Mouse (Mus musculus) frontal cortex, postnatal 25 days (tissue): ENCODE measurements at regions not wholly inside any gene's neighbourhood (a gene's known extent, or its start where the extent isn't known, plus 50 kb on each side); places are given as distances from the start of the nearest gene placed in this dataset.

Experiments used
- DNase-seq, 2 experiments: peaks; one replicate each; pipeline ENCODE4 v3.0.0; 2022; ENCODE audit warnings: low spot score in 2 of 2

GRCm38 (mm10) chr5:37980692-37981091 is 57.9 kb upstream of the Stx18 start:
- no peak for DNase-seq

DNA sequence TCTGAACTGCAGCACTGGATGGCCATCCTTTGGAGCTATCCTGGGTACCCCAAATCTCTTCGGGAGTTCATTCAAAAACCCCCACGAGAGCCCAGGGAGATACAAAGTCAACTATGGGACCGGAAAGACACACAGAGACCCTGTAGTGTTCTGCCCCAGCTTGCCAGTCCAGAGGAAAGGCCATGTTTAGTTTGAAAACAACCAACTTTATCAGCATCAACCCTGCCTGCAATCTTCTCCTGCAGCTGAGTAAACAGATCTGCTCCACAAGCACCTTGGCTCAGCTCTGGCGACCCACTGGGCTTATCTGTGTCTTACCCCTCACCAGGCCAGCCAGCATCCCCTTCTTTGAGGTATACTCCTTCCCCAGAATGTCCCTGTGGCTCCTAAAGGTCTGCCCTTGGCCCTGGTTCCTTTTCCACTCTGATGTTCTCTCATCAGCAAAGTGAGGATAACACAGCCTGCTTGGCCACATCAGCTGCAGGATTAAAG is 61.6 kb upstream of the Stx18 start:
- DNase-seq = no peak

- no peak for DNase-seq
These were observed 65.5 kb upstream of the Stx18 start for GRCm38 (mm10) chr5:37972980-37973545.

DNA sequence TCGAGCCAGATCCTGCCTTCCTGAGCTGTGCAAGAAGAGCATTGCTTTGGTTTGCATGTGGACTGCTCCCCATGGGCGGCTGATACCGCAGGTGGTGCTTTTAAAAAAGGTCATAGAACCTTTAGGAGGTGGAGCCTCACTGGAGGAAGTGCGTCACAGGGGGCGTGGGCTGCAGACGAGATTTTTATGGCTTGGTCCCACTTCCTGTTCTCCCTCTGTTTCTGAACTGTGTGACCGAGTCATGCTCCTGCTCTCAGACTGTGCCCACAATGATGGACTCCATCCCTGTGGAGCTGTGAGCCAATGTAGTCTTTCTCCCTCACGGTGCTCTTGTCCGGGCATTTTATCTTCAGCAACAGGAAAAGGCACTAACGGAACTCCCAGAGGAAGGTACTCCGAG is 66.8 kb upstream of the Stx18 start:
- DNase-seq = no peak

DNA sequence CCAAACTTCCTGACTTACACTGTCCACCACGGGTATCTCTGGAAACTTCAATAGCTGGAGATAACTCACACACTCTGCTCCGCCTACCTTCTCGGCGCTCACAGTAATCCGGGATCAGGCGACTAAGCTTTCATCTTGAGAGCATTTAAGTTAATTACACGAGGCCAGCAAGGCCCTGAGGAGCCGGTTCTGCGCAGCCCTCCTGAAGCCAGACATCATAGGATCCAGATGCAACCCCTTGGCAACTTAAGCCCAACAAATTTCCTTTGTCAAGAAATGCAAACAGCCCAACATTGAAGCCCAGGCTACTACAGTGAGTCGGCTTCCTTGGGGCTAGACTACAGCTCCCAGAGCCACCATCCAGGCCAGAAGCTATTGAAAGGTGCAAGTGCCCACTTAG is 69.9 kb upstream of the Stx18 start:
- no peak for DNase-seq

GRCm38 (mm10) chr5:37967914-37968375 is 70.6 kb upstream of the Stx18 start:
- DNase-seq = no peak

DNA sequence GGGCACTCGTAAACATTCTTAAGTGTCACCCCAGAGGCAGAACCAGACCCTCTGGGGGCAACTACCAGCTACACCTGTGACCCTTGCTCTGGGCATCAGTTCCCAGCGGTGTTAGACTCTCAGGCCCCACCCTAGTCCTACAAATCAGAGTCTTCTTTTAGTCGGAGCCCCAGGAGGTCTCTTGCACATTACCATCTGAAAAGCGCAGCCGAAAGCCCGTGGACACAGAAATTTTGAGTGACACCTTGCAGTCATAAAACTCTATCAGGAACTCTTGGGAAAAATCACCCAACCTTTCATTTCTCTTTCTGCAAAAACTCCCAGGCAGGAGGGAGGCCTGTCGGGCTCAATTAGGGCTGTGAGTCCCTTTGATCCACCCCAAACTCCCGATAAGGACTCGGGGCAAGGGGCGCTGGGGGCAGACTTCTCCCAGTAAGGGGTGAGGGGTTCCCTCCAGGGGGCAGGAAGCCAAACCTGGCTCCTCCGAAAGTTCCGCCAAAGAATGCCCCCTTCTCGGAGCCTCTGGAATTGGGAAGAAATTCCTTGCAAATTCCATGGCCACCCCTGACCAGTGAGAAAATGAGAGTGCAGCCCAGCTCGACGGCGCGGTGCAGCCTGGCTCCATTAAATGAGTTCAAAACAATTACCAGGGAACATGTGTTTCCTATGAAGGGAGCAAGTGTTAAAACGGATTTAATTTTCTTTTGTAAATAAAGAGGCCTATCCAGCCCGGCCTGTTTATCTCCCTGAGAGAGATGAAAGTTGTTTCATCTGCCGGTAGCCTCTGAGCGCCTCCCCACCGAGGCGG is 71.2 kb upstream of the Stx18 start:
- DNase-seq = no peak

GRCm38 (mm10) chr5:37963688-37964087 is 74.9 kb upstream of the Stx18 start:
- DNase-seq = no peak

GRCm38 (mm10) chr5:37962513-37962912 is 76.0 kb upstream of the Stx18 start:
- DNase-seq = no peak

GRCm38 (mm10) chr5:37960216-37960615 is 78.3 kb upstream of the Stx18 start:
- DNase-seq = no peak

- DNase-seq = peak in 1 of 2 experiments; percentile 6
These were observed 86.4 kb upstream of the Stx18 start for GRCm38 (mm10) chr5:37952096-37952495.

DNA sequence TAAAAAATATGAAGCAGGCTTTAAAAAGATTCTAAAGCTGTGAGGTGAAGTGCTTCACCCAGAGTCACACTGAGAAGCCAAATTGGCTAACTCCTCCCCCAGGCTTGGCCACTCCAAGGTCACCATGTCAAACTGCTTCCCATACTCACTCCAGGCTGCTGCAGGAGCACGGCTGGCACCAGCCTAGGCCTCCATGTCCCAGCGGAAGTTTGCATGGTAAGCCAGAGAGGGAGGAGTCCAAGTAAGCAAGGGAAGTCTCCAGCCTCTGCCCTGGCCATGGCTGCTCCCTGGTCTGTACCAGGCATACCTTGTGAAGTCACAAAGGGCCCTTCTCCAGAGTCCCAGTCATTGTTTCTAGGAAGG is 105.8 kb upstream of the Stx18 start:
- DNase-seq = no peak

GRCm38 (mm10) chr5:37932086-37932759 is 106.3 kb upstream of the Stx18 start:
- DNase-seq = no peak

DNA sequence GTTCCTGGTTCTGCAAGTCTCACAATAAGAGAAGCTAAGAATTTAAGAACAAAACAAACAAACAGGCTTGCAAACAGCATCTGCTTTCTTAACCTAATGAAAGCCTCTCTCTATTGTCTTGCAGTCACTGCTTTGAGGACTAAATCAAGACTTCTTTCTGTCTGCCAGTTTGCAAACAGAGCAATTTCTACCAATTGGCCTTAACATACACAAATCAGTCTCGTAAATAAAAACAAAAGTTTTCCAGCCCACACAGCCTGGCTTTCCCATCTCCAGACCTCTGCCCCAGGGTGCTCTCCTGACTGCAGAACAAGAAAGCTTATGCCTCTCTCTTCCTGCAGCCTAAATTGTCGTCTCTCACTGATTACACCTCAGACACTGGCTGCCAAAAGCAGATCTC is 96.1 kb upstream of the Msx1 start:
- no peak for DNase-seq

GRCm38 (mm10) chr5:37919102-37919501 is 94.7 kb upstream of the Msx1 start:
- no peak for DNase-seq

DNA sequence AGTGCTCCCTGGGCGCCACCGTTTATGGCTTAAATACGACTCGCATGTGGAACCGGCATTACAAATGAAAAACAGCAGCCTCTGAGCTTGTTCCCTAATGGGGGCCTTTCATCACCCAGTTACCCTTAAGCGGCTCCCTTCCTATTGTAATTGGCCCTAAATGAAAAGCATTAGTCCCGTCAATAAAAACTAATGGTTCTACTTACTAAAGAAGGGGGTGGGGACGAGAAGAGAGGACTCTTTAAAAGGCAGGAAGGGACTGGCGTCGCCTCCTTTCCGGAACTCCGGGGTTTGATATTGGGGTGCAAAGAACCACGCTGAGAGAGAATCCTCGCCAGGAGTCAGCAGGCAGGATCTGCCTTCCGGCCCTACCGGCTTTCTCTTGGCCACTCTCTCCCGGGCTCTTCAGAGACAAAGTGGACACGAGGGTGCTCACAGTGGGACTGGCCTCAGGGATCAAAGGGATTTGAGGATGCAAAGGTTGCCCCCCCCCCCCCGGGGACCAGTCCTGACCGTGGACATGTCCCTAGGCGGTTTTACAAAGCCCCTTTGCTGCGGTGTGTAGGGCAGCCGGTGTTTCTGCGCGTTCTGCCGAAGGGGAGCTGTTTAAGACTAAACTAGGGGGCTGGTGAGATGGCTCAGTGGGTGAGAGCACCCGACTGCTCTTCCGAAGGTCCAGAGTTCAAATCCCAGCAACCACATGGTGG is 93.8 kb upstream of the Msx1 start:
- DNase-seq = no peak

DNA sequence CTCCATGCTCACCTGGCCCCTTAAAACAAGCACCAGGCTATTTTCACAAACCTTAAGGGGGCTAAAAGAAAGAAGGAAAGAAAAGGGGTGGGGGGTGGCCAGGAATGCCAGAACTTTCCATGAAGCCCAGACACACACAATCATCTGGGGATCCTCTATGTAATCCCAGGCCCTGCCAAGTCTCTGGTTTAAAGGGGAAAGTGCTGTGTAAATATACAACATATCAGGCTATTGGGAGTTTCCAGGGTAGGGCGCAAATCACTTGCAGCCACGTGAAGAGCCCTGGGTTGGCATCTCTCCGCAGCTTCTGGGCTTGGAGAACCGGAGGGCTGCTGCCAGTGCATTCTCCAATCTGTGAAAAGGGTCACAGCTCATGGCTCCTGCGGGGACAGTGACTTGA is 92.8 kb upstream of the Msx1 start:
- no peak for DNase-seq

- no peak for DNase-seq
These were observed 80.4 kb upstream of the Msx1 start for GRCm38 (mm10) chr5:37904683-37905352.

DNA sequence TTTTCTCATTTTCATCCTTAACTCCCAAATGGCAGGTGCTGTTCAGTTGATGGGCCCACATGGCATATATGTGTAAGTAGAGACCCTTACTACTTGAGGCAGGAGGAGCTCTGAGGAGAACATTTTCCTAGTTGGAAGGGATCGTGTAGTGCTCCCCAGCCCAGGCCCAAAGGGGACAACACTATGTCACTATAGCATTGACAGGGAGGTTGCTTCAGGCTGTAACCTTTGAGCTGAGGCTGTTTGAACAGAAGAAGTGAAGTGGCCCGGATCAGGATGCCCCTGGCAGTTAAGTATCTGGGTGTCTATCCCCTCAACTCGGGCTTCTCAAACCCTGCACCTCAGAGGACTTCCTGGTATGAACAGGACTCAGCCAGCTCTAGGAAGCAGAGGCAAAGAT is 79.5 kb upstream of the Msx1 start:
- no peak for DNase-seq

DNA sequence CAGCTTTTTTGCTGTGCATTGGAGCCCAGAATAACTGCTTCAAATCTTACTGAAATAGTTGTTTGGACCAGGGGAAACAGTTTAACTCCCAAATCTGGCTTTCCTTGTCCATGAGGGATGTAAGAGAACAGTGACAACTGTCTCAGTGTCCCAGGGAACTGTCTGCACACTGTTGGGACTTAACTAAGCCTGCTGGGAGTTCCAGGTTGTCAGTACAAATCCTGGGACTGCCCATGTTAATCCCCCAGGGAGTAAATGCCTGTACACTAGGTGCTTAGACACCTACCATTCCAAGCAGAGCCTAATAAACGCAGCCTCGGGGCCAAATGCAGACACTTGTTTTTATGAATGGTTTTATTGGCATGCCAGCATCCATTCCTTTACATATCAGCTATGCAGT is 78.4 kb upstream of the Msx1 start:
- DNase-seq = no peak

GRCm38 (mm10) chr5:37901861-37902291 is 77.5 kb upstream of the Msx1 start:
- no peak for DNase-seq
